Mouse (Mus musculus) ovary, adult 18-20 months (tissue): Measurements from ENCODE around the gene Dynlrb2.
A peak's percentile ranks its signal among the peaks of the same experiment; 100 is the strongest.

Experiments
- DNase-seq: peaks from one replicate; pipeline ENCODE4 v3.0.0; 2022; ENCODE audit warnings: low spot score, mixed read lengths

The Dynlrb2 gene

DNA sequence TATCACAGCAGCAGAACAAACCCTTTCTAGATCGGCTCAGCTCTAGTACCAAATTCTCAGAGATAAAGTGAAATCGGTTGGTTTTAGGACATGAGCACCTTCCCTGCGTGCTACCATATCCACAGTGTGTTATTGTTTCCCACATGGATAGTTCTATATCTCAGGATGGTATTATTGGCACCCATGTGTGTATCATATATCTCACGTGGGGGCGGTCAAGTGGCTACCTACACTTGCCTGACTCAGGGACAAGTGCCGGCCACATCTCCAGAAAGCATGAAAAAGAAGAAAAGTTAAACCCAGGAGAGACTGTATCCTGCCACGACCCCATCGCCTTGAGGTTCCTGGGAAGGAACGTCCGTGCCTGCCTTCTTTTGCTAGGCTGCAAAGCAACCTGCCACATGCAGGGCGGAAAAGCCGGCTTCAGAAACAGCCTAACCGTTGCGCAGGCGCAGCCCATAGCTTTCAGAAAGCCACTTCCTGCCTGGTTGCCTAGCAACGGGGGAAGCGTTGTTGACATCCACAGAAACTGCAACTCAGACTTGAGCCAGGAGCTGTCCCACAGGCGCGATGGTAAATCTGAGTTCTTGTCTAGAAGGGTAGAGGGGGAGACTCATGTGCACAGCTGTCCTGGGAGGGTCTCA, at the start of gene Dynlrb2:
Dynlrb2 (plus strand) TSS at position 498 of the 644 bp plus-strand sequence.
- peak; percentile 88 for DNase-seq

DNA sequence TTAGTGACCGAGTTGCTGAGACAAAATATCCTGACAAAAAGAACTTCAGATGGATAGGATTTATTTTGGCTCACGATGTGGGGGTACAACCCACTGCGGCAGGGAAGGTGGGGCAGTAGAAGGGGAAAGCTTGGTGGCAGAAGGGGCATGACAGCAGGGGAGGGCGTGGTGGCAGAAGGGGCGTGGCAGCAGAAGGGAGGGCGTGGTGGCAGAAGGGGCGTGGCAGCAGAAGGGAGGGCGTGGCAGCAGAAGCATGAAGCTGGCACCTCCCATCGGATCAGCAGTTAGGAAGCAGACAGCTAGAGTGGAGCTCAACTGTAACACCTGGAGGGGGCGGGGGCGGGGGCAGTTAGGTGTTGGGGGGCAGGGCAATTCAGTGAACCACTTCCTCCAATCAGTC, 46.2 kb upstream of the Dynlrb2 start:
- DNase-seq = no peak

DNA sequence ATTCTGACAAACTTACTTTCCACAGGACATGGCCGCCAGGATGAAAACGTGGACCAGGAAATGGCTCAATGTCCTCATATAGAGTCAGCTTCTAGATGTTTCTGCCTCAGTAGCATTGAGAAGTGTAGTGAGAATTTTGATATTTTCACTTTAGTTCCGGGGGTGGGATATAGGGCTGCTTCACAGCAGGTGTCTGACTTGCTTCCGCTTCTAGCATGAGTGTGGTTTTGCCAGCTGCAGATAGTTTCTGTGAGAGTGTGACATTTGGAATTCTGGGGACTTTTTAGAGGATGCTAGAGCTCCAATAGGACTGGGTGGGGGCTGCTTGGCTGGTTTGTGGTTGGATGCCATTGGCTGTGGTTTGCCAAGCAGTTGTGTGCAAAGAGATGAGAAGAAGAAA, 43.3 kb upstream of the Dynlrb2 start:
- no peak for DNase-seq

DNA sequence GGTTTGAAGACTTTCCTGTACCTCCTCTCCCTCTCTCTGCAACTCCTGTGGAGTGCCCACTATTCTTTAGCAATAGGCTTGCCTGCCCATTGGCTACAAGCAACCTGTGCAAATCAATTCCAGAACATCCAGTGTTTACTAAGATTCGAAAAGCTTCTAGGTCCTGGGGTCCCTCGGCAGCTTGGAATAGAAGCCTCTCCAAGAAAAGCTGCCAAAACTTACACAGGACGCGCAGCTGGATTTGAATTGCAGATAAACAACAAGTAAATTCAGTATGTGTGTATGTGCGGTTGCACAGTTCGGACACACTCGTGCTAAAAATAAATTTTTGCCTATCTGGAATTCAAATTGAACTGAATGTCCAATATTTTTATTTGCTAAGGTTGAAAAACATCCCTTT, 38.2 kb upstream of the Dynlrb2 start:
- no peak for DNase-seq

DNA sequence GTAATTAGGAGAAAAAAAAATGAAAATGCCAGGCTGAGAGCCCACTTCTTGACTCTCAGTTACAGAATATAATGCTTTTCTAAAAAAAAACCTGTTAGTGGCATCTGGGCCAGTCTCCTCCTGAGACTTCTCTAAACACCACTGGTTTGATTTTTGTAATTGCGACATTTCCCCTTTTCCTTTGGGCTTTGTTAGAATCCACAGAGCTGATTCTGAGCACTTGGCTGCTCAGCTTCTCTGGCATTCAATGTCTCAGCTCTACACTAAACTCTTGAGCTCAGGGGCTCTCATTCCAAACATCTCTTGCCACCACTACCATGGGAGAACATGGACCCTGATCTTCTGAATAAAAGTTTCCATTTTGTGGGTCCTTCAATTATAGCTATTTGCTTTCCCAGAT, 37.7 kb upstream of the Dynlrb2 start:
- no peak for DNase-seq

DNA sequence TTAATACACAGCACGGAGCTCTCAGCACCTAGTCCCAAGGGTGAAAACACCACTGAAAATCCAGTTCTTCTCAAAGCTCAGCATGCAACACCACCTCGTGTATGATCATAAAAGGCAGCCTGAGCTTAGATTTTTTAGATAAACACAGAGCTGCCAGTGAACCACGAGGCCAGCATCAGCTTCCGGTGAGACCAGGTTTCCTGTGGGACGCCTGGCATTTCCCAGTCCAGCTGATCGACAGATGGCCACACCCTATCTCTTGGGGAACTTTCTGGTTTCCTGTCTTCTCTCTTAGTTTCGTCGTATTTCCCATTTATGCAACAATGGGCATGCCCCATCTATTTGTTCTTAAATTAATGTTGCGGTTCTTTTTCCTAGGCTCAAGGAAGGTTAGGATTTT, 26.8 kb upstream of the Dynlrb2 start:
- no peak for DNase-seq

DNA sequence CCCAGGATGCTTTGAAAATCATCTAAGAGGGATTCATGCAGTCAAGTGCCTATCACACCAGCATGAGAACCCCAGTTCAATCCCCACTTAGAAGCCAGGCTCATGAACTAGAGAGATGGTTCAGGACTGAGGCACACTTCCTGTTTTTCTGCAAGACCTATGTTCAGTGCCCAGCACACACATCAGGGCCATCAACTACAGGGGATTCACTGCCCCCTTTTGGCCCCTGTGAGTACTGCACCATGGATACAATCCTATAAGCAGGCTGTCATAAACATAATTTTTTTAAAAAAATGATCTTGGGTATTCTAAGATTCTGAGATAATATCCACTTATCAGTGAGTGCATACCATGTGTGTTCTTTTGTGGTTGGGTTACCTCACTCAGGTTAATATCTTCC, 26.1 kb upstream of the Dynlrb2 start:
- DNase-seq = no peak

DNA sequence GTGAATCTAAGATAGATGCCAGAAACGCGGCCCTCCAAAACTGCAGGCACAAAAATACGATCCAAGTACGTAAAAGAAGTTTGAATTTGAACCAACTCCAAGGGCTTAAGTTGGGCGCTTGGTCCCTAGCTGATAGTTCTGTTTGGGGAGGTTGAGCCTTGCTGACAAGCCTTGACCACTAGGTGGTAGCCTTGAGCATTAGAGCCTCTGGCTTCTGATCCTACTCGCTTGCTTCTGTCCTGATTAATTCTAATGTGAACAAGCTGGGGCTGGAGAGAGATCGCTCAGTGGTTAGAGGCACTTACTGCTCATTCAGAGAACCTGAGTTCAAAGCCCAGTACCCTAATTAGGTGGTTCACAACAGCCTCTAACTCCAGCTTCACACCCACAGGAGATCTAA, 23.9 kb upstream of the Dynlrb2 start:
- DNase-seq = no peak

DNA sequence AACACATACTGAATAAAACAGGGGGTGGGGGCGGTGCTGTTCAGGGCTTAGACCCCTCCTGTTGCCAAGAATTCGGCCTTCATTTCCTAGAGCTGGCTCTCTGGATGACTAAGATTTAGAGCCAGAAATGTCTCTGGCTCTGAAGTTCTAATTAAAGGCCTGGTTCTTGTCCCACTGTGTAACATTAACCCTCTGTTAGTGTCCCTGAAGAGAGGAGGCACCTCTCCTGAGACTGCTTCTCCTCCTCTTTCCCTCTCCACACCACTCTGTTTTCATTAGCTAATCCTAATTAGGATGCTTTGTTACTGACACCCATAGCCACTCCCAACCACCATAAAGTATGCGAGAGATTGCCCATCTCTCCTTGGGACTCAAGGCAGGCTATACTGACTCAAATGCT, 22.0 kb upstream of the Dynlrb2 start:
- no peak for DNase-seq

DNA sequence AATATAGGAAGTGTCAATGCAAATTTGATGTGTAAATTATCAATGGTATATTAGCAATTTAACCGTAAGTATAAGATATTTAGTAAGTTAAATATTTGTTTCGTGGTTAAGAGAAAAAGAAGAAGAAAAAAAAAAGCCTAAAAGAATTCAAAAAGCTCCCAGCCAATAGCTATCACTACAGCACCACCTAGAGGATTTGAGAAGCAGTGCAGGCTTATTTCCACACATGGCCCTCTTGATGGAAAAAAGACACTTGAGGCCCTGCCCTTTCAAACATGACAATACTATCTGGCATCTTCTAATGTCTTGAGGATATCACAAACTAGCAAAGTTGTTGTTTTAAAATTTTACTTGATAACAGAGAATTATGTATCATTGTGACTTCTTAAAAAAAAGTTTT, 20.7 kb upstream of the Dynlrb2 start:
- DNase-seq = no peak

DNA sequence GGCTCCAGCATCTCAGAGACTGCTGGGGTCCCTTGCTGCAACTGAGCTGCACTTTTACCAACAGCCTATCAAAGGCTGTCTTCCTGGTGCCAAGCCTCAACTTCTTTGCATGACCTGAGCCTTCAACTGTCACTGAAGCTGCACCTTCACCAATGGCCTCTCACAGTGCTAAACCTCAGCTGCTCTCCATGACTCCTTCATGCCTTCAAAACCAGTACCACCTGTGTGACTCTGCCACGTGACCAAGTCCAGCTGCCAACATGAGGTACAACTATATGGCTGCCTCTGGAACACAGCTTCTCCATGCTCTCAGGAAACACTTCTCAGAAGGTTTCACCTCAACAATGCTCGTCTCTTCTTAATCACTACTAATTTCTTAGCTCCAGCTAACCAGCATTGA, 16.2 kb upstream of the Dynlrb2 start:
- no peak for DNase-seq

DNA sequence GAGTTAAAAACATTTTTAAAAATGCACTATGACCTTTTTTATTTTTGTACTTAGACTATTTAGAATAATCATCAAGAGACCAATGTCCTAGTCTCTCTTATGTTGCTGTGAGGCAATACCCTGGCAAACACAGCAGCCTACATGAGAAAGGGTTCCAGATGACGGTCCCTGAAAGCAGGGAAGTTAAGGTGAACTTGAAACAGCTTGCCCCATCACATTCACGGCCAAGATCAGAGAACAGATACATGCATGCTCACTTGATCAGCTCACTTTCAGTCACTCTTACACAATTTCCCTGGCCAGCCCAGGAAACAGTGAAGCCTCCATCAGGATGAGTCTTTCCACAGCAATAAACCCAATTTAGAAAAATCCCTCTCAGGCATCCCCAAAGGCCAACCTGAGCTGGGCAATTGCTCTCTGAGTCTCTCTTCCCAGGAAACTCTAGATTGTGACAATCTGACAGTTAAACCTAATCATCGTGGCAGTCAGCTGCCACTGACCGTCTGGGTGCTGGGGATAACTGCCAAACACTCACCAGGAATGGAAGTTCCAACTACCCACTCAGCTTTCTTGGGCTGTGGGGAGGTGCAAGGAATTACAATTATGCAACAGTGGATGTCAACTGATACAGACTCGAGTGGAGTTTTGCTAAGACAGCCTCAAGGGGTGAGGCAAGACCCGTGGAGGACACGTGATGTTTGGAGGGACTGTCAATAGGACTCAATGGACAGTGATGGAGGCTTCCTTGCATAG, 4.5 kb upstream of the Dynlrb2 start:
- no peak for DNase-seq

DNA sequence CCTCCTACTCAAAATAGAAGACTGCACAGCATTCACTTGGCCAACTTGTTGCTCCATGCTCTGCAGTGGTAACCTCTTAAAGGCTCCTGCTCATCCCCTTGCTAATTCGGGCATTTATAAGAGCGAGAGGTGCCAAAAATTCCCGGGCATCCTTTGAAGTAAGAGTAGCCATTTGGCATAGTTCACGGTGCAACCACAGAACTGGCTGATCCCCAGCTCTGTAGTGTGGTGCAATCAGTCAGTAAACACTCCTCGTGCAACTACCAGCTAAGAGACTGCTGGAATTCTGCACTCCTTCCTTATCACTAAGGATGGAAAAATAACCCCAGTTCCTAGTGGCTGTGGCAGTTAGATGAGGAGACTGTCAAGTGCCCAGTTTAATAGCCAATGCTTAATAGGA, 3.9 kb downstream of the Dynlrb2 start:
- peak; percentile 27 for DNase-seq

DNA sequence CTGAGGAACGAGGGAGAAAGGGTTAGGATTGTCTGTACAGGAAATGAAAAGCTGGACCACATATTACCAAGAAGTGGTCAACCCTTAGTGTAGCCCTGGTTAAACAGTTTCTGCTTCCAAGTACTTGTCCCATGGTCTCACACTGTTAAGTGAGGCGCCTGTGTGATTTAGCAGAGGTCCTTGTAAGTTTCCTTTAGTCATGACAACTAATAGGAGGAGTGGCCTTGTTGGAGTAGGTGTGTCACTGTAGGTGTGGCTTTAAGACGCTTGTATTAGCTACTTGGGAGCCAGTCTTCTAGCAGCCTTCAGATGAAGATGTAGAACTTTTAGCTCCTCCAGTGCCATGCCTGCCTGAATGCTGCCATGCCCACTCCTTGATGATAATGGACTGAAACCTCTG, 4.5 kb downstream of the Dynlrb2 start:
- no peak for DNase-seq

DNA sequence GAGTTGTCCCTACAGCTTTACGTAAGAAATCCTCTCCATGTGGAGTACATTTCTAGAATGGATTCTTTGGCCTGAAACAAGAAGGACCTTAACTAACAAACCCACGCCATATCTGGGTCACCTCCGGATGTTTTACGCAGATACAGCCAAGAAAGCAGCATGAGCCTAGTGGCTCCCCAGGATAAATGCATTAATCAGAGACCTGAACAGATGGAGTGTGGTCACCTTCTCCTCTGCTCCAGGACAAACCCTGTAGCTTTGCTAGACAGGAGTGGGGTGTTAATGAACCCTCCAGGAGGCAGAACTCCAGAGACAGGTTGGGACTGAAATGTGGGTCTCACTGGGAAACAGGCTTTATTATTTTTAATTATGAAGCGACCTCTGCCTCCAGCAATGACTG, 14.9 kb downstream of the Dynlrb2 start:
- no peak for DNase-seq

DNA sequence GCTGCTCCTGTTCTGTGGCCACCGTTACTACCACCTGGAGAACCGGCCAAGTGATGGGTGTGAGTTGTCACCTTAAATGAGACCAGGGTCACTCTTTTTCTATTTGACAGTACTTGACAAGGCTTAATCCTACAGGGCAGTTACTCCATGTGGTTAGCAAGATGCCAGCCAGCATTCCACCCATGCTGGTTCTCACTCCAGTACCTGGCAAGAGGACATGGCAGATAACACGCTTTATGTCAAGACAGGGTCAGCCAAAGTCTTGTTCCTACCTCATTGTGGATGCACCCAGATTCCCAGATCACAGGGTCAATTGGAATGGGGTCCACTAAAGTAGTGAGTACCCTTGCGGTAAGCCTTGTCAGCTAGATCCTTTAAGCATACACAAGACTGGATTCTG, 16.4 kb downstream of the Dynlrb2 start:
- no peak for DNase-seq

DNA sequence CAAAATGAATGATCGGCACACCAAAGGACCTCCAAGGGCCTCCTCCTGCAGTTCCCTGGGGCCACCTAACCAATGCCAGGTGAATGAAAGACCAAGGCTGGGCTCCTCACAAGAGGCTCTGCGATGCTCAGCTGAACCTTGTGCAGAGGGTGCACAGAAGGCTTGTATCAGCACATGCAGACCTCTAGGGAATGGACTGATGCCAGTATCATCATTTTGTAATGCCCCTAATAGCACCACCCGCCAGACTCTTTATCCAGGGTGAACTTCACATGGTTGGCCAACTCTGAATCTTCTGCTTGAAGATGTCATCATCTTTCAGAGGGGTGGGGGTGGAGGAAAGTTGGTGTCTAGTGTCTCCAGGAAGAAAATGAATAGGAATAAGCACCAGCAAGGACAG, 16.9 kb downstream of the Dynlrb2 start:
- DNase-seq = no peak

DNA sequence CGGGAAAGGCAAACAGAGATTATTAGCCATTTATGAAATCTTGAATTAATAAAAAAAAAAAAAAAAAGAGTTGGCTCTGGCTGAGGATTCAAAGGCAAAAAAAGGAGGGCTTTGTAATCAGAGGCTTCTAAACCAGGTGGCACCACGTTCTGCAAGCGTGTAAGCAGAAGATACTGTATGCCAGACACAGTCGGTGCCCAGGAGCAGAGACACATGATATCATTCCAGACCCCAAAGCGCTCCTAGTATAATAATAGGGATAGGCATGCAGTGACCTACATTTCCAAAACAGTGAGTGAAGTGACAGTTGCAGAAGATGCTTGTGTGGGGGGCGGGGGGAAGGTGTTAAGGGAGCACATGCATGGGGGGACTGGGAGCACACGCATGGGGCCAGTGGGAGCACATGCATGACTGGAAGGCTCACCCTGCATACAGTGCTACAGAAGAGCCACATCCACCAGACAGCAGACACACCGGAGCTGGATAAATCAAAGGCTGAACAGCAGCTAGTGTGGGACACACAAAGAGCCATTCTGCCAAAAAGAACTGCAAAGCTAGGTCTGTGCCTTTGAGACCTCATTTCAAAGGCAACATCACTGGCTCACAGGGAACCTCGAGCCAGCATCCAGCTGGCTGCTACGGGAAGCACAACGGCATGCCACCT, 17.5 kb downstream of the Dynlrb2 start:
- no peak for DNase-seq

DNA sequence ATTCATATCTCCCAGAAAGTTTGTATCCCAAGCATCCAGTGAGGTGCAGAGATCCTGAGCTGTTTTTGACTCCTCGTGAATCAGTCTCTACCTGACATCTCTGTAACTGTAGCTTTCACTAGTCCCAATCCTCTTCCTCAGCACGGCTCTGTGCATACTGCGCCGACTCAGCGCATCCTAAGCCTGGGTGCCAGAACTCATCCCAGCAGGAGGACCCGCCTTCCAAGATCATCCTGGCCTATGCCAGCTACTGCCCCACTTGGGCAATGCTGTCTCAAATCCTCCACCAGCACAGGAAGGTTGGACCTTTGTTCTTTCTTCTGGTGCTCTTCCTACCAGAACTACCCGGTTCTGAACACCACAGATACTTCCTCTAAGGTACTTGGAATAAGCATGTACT, 20.1 kb downstream of the Dynlrb2 start:
- no peak for DNase-seq

DNA sequence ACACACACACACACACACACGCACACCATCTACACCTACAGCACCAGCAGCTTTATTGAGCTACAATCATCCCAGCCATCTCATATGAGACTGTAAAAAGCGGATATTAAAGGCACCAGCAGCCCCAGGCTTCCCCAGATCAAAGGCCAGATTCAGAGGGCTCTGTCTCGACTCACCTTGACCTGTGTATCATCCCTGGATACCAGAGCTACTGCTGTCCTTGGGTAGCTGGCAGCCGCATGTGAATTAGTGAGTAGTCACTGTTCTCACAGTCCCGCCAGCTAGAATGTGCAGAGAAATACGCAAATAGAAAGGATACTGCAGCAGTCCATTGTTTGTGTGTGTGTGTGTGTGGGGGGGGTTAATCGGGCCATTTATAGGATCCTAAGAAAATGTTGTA, 24.0 kb downstream of the Dynlrb2 start:
- no peak for DNase-seq

DNA sequence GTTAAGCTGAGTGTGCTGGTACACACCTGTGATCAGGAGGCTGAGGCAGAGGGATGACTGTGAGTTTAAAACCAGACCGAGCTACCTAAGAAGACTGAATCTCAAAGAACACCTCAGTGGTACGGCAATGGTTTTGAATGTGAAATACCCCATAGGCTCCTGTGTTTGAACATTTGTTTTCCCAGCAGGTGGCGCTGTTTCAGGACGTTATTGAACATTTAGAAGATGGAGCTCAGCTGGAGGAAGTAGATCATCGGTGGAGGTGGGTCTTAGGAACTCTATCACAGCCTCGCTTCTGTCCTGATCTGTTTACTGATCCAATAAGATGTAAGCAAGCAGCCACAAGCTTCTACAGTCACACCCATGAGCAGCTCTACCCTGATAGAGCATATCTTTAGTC, 28.3 kb downstream of the Dynlrb2 start:
- no peak for DNase-seq

DNA sequence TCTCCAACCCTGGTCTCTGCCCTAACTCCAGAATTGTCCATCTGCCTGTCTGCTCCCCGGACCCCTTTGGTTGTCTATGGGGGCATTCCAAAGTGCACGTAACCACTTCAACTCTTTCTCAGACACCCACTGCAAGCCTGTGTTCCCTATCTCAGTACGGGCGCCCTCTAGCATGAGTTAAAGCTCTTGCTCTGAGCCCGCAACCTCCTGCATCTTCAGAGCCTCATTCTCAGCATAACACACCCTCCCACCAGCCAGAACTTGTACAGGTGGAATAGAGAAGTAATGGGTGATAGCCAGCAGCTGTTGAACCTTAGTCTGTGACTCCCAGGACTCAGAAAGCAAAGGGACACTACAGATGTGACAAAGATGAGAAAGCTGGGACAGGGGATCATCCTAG, 32.0 kb downstream of the Dynlrb2 start:
- DNase-seq = no peak

DNA sequence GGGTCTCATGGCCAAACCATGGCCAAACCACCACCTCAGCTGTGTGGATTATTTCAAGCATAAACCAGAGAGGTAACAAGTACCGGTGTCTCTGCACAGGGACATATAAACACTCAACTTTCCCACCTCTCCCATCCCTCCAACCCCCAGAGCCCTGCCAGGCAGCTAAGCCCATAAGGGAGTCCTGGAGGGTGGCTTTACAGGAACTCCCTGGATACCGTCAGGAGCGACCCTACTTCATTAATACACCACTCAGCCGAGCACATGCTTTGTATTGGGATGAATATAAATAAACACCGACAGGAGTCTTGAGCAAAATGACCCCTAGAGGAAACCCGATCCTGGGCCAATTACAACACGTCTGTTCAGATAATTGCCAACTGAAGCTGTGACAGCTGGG, 34.0 kb downstream of the Dynlrb2 start:
- no peak for DNase-seq

DNA sequence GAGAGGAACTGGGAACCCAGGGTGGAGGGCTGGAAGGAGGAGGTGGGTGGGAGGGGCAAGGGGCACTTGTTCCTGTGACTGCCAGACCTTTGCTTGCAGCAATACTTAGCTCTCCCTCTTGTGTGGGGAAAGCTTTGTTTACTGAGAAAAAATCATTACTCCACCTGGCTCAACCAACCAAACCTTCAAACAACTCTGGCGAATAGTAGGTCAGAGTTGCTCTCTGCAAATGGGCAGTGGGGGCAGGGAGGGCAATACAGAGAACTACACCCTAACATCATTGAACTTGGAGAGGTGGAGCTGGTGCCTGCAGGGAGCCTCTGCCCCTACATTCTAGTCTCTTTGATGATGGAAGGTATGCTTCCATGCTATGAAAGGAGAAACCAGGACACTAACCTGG, 35.4 kb downstream of the Dynlrb2 start:
- no peak for DNase-seq
